Mouse (Mus musculus): ENCODE measurements around the gene Hc. TPM values are rescaled to one million over a fixed set of nuclear protein-coding genes. Genes with fewer than 3 reads are reported as not detected.

The Hc gene
- total and polyA plus RNA-seq, 3 experiments: 0.74 to 1.2 (median 0.91) TPM

DNA sequence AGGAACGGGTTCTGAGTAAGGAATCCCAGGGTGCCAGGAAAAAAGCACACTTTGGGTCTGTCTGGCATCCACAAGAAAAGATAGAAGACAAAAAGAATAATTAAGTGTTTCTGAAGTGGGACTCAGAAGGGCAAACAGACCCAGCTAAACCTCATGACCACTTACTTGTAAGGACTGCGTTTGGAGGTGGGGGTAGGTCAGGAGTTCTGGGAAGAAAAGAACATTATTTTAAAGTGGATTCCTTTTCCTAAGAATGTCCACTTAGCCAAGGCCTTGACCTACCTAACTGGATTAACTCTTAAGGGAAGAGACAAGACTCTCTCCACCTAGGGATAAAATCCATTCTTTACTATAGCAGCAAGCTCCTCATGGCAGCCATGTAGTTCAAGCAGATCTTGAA lies 11.3 kb upstream of the Hc start:
- Histone ChIP-seq H3K27ac (ENCODE audit: insufficient read depth, low read depth) (no peak overlapping the region), H3K9me3 (replicated peaks; ENCODE audit: low read length) (peaks cover 12% of the 10 kb centered on the region), H3K4me2 (ENCODE audit: insufficient read depth, low read depth, poor library complexity, severe bottlenecking) (no peak overlapping the region), H3K79me2 (replicated peaks; ENCODE audit: control insufficient read depth, extremely low read depth, insufficient read depth, poor library complexity, severe bottlenecking) (peaks cover 6% of the 10 kb centered on the region; the same call in 1 of the 2 replicates), H3K36me3 (replicated peaks in 1 of 2; ENCODE audit: control insufficient read depth in 1 of 2, insufficient read depth in 1 of 2, low read length in 1 of 2) (peaks cover 7 to 28% of the 10 kb centered on the region in 2 experiments), H3K4me3 (replicated peaks in 1 of 3; ENCODE audit: low read depth in 2 of 3, low read length in 2 of 3, poor library complexity in 1 of 3) (no peak overlapping the region), H3K4me1 (ENCODE audit: control insufficient read depth in 1 of 2, insufficient read depth in 2 of 2) (peaks cover 0 to 11% of the 10 kb centered on the region in 2 experiments; a peak in 3 of 4 replicates), H3K27me3 (replicated peaks) (no peaks in the 10 kb centered on the region), H3K9ac (ENCODE audit: insufficient read depth, low read depth) (no peak overlapping the region)
- DNase-seq (ENCODE audit: extremely low read depth): no peak
- dilution Hi-C loops (cut with MboI; ENCODE audit: extremely low pct_ligation_motif_present, extremely low pct_unique_long_range_greater_than_20kb, low sequenced_read_pairs): no loop called here
- no peak for TF ChIP-seq JUND (conservative IDR thresholded peaks at IDR 0.05; ENCODE audit: low read depth, low read length)
- no peak for TF ChIP-seq ZMIZ1 (IDR thresholded peaks at IDR 0.05; ENCODE audit: low read depth, low read length)
- no peak for TF ChIP-seq USF2 (conservative IDR thresholded peaks at IDR 0.05; ENCODE audit: low read depth, low read length)
- no peak for TF ChIP-seq RCOR1 (conservative IDR thresholded peaks at IDR 0.05; ENCODE audit: low read depth, low read length)
- no peak for TF ChIP-seq ZKSCAN1 (IDR thresholded peaks at IDR 0.05; ENCODE audit: borderline replicate concordance, low read depth, low read length)
- no peak for TF ChIP-seq ZNF384 (IDR thresholded peaks at IDR 0.05; ENCODE audit: low read depth, low read length)
- no peak for TF ChIP-seq IRF4 (IDR thresholded peaks at IDR 0.05; ENCODE audit: low read depth, low read length)
- TF ChIP-seq MAZ (IDR thresholded peaks at IDR 0.05; ENCODE audit: low read depth, low read length): no peak
- no peak for TF ChIP-seq EP300 (IDR thresholded peaks at IDR 0.05; ENCODE audit: low read length)
- TF ChIP-seq KAT2A (IDR thresholded peaks at IDR 0.05; ENCODE audit: insufficient replicate concordance, low read length): no peak
- no peak for TF ChIP-seq ZC3H11A (IDR thresholded peaks at IDR 0.05; ENCODE audit: low read depth, low read length)
- TF ChIP-seq CHD1 (IDR thresholded peaks at IDR 0.05; ENCODE audit: low read depth, low read length): no peak
- no peak for TF ChIP-seq E2F4 (IDR thresholded peaks at IDR 0.05; ENCODE audit: insufficient replicate concordance, low read depth, low read length)
- no peak for TF ChIP-seq TCF12 (IDR thresholded peaks at IDR 0.05; ENCODE audit: low read depth, low read length)
- in situ Hi-C loops (cut with MboI; ENCODE audit: low pct_ligation_motif_present, low pct_unique_long_range_greater_than_20kb, low sequenced_read_pairs): no loop called here

DNA sequence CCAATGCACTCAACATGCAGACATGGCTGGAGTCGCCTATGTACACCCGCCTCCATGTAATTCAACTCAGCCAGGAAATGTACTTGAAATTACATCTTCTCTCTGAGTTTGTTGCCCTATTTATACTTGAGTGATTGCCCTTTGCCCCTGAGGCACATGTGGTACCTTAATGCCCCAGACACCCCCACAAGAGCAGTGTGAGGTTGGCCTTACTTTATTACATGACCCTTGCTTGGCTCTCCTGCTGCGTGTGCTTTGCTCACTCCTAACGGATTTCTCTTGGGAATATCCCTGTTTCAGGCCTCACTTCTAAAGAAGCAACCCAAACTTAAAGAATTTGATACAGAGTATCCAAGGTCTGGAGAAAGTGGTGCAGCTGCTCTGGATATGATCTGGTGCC lies 9.0 kb upstream of the Hc start:
- Histone ChIP-seq H3K4me2 (ENCODE audit: insufficient read depth, low read depth, poor library complexity, severe bottlenecking) (no peak overlapping the region), H3K27ac (ENCODE audit: insufficient read depth, low read depth) (no peak overlapping the region), H3K27me3 (replicated peaks) (no peaks in the 10 kb centered on the region), H3K4me3 (replicated peaks in 1 of 3; ENCODE audit: low read depth in 2 of 3, low read length in 2 of 3, poor library complexity in 1 of 3) (no peak overlapping the region), H3K9me3 (replicated peaks; ENCODE audit: low read length) (peaks cover 12% of the 10 kb centered on the region), H3K79me2 (replicated peaks; ENCODE audit: control insufficient read depth, extremely low read depth, insufficient read depth, poor library complexity, severe bottlenecking) (peaks cover 11% of the 10 kb centered on the region), H3K9ac (ENCODE audit: insufficient read depth, low read depth) (no peak overlapping the region), H3K4me1 (ENCODE audit: control insufficient read depth in 1 of 2, insufficient read depth in 2 of 2) (peaks cover 0 to 22% of the 10 kb centered on the region in 2 experiments; a peak in 3 of 4 replicates), H3K36me3 (replicated peaks in 1 of 2; ENCODE audit: control insufficient read depth in 1 of 2, insufficient read depth in 1 of 2, low read length in 1 of 2) (peaks cover 7 to 28% of the 10 kb centered on the region in 2 experiments)
- no peak for DNase-seq (ENCODE audit: extremely low read depth)
- dilution Hi-C loops (cut with MboI; ENCODE audit: extremely low pct_ligation_motif_present, extremely low pct_unique_long_range_greater_than_20kb, low sequenced_read_pairs) (no loop called here), in situ Hi-C loops (cut with MboI; ENCODE audit: low pct_ligation_motif_present, low pct_unique_long_range_greater_than_20kb, low sequenced_read_pairs) (no loop called here)
- TF ChIP-seq MYC (IDR thresholded peaks at IDR 0.05; ENCODE audit: low read depth, low read length) (no peak), MAFK (IDR thresholded peaks at IDR 0.05; ENCODE audit: insufficient replicate concordance, low read length) (no peak), HCFC1 (IDR thresholded peaks at IDR 0.05; ENCODE audit: low read depth, low read length) (no peak), ZKSCAN1 (IDR thresholded peaks at IDR 0.05; ENCODE audit: borderline replicate concordance, low read depth, low read length) (no peak), SMC3 (IDR thresholded peaks at IDR 0.05; ENCODE audit: low read depth, low read length) (no peak), JUND (conservative IDR thresholded peaks at IDR 0.05; ENCODE audit: low read depth, low read length) (no peak), USF1 (IDR thresholded peaks at IDR 0.05; ENCODE audit: low read depth, low read length) (no peak), POLR2A (IDR thresholded peaks at IDR 0.05; ENCODE audit: low read depth, low read length) (no peak), MAZ (IDR thresholded peaks at IDR 0.05; ENCODE audit: low read depth, low read length) (no peak), ZNF384 (IDR thresholded peaks at IDR 0.05; ENCODE audit: low read depth, low read length) (no peak), ETS1 (conservative IDR thresholded peaks at IDR 0.05; ENCODE audit: low read depth, low read length) (no peak)
